Mouse (Mus musculus) hindbrain, embryonic 14.5 days (tissue): ENCODE data around the gene Mtfp1. TPM values are rescaled to one million over a fixed set of nuclear protein-coding genes. Genes with fewer than 3 reads are reported as not detected.
"Not testable (repeated sequence)": the region's sequence is repeated elsewhere in the genome, so short reads cannot be mapped to it uniquely, and the experiment has no call there.

Experiments
- ATAC-seq: fragments of 200-750 bp; cut with Nextera tagmentation; 2 replicates; pipeline ENCODE4 v1.8.0; 2017; ENCODE audit warnings: moderate number of reproducible peaks, mild to moderate bottlenecking, moderate TSS enrichment, moderate library complexity; ENCODE audit not compliant: low FRiP score
- DNase-seq: peaks from one replicate; pipeline ENCODE4 v3.0.0-alpha.2; 2015; ENCODE audit warnings: low spot score
- H3K27ac ChIP-seq: fragments of 300-500 bp; sonication (generic); 2 replicates; pipeline ENCODE4 v1.5.1; 2014; ENCODE audit warnings: mild to moderate bottlenecking, moderate library complexity
- H3K27me3 ChIP-seq: fragments of 300-500 bp; sonication (generic); 2 replicates; pipeline ENCODE4 v1.6.1; 2014; ENCODE audit warnings: mild to moderate bottlenecking, low read length, mixed read lengths; ENCODE audit not compliant: control insufficient read depth, insufficient read depth
- H3K36me3 ChIP-seq: fragments of 300-500 bp; sonication (generic); replicated peaks from 2 replicates; pipeline ENCODE4 v1.6.1; 2014; ENCODE audit not compliant: control insufficient read depth, insufficient read depth
- H3K4me1 ChIP-seq: fragments of 300-500 bp; sonication (generic); replicated peaks from 2 replicates; pipeline ENCODE4 v1.6.1; 2014; ENCODE audit warnings: antibody characterized with exemption, low read length, mixed read lengths; ENCODE audit not compliant: control insufficient read depth, insufficient read depth
- H3K4me2 ChIP-seq: fragments of 300-500 bp; sonication (generic); replicated peaks from 2 replicates; pipeline ENCODE4 v1.6.1; 2014; ENCODE audit warnings: mild to moderate bottlenecking, moderate library complexity
- H3K4me3 ChIP-seq: fragments of 300-500 bp; sonication (generic); replicated peaks from 2 replicates; pipeline ENCODE4 v1.5.1; 2014; ENCODE audit warnings: mild to moderate bottlenecking, low read length
- H3K9ac ChIP-seq: fragments of 300-500 bp; sonication (generic); 2 replicates; pipeline ENCODE4 v1.6.1; 2014
- H3K9me3 ChIP-seq: fragments of 300-500 bp; sonication (generic); 2 replicates; pipeline ENCODE4 v1.6.1; 2016; ENCODE audit warnings: low read length; ENCODE audit not compliant: control insufficient read depth
- WGBS: fragments of 180-500 bp; shearing (Covaris S2); extraction: QIAGEN DNeasy Blood & Tissue Kit; methylation state at CpG from one replicate; pipeline ENCODE4 v1.1.7; 2014; 5-methylcytosine and 5-hydroxymethylcytosine counted together
- polyA plus RNA-seq: library from polyadenylated mRNA; unstranded; fragments of >200 nt; fragmentation: Nextera tagmentation; extraction: Ambion mirVana; gene quantifications from 2 replicates; pipeline ENCODE4 v1.2.1, GENCODE M21; 2014

Gene Mtfp1
- polyA plus RNA-seq, 1 experiment from 2014 or later, result 9.3 TPM

DNA sequence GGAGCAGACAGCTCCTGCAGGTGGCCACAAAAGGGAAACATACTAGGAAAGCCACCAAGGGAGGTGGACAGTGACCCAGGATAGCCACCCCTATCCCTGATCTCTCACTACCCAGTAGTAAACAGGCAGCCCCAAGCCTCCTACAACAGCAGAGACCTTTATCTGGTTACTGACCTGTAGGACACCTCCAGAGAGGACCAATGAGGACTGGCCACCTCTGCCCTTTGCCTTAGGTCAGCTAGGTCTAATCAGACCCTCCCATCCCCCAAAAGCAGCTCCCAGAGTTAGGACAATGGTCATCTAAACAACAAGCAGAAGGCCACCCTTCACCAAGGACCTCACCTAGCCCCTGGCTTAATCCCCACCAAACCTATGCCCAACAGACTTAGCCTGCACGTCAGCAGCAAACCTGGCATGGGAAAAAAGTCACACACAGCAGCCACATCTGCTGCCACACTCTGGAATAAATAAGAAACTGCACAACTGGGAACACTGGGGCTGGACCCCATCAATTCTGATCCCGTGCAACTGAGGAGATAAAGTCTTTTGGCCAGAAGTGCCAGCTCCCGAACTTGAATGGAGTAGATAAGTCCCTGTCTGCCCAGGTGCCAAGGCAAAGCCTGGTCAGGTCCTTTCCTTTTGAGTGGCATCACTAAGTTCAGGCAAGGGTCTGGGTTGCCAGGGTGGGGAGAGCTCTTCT, 22.3 kb upstream of the Mtfp1 start:
- peak overlapping the region; percentile 71 for H3K9ac ChIP-seq
- 17% methylated on average over 3 of the region's 3 CpGs for WGBS
- no peak overlapping the region for H3K27ac ChIP-seq

DNA sequence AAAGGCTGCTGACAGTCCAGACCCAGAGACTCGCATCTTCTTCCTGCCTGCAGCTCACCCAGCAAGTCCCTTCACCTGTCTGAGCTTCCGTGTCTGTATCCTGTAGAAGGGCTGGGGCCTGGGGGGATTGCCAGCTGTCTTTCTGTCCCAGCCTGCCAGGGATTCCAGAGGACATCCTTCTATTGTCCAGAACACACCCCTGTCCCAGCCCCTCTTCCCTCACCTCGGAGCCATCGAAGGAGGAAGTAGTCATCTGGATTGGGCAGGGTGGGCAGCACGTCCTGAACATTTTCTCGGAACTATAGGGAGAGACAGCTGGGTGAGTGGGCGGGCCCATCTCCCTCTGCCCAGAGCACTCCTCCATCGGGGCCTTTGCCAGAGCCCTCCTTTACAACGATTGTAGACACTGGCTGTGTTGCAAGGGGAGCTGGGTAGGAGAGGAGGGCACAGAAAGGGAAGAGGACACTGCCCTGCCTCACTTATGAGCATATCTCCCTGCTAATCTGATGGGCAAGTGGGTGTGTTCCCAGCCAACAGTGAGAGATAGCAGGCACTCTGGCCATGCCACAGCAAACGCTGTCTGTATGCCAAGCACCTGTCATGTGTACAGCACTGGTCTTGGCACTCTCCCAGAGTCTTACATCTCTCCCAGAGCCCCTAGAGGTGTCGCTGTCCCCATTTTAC, 21.4 kb upstream of the Mtfp1 start:
- H3K4me3 ChIP-seq, result no peak overlapping the region
- peak overlapping the region; percentile 90; the same call in 1 of the 2 replicates for H3K4me2 ChIP-seq
- H3K9me3 ChIP-seq, result no peaks in the 10 kb centered on the region
- DNase-seq (no peak), ATAC-seq (no peak)
- peaks cover 4% of the 10 kb centered on the region; the same call in 1 of the 2 replicates for H3K27me3 ChIP-seq
- H3K27ac ChIP-seq, result no peak overlapping the region
- no peak overlapping the region for H3K9ac ChIP-seq
- 51% methylated on average over 11 of the region's 11 CpGs for WGBS
- no peaks in the 10 kb centered on the region for H3K36me3 ChIP-seq
- H3K4me1 ChIP-seq, result peaks cover 16% of the 10 kb centered on the region

More for the DNA sequence above, 22.3 kb upstream of the Mtfp1 start:
- Histone ChIP-seq H3K4me3 (peak overlapping the region; percentile 51), H3K27me3 (peaks cover 4% of the 10 kb centered on the region; the same call in 1 of the 2 replicates), H3K36me3 (no peaks in the 10 kb centered on the region), H3K4me2 (peak overlapping the region; percentile 90), H3K9me3 (no peaks in the 10 kb centered on the region), H3K4me1 (peaks cover 16% of the 10 kb centered on the region)
- DNase-seq, result no peak
- 0 out of 2 replicates have a peak, but pooled peaks have one; percentile 9 for ATAC-seq

DNA sequence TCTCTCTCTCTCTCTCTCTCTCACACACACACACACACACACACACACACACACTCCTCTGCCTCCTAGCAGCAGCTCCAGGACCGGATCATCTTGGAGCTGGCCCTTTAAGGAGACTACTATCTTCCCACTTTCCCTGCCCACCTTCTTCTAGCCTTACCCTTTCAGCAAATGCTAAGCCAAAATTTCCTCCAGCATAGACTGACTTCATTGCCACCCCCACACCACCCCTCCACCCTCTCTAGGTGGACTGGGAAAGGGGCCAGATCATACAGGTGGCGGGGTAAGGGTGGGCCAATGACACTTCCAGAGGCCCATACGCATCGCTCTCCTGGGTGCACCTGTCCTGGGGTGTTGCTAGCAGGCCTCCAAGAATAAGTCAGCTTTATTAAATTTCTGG, 20.2 kb upstream of the Mtfp1 start:
- no peak overlapping the region for H3K4me3 ChIP-seq
- no peak overlapping the region for H3K9ac ChIP-seq
- no peak overlapping the region for H3K4me2 ChIP-seq
- DNase-seq, result no peak
- H3K27me3 ChIP-seq, result peaks cover 4% of the 10 kb centered on the region; the same call in 1 of the 2 replicates
- H3K4me1 ChIP-seq, result peaks cover 16% of the 10 kb centered on the region
- WGBS, result 88% methylated on average over 4 of the region's 4 CpGs
- peaks cover 11% of the 10 kb centered on the region for H3K36me3 ChIP-seq
- no peak overlapping the region for H3K27ac ChIP-seq
- ATAC-seq, result no peak
- H3K9me3 ChIP-seq, result no peaks in the 10 kb centered on the region

DNA sequence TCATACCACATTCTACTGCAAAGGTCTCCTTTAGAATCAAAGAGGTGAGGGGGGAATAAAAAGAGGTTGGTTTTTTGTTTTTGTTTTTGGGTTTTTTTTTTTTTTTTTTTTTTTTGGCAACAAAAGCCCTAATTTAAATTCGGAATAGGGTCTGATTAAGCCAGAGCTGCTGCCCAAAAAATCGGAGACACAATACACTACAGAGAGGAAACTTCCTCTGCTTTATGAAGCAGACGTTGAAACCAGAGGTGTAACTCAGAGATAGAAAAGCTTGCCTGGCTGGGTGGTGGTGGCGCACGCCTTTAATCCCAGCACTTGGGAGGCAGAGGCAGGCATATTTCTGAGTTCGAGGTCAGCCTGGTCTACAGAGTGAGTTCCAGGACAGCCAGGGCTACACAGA, 19.3 kb upstream of the Mtfp1 start:
- H3K4me3 ChIP-seq, H3K27me3 ChIP-seq, H3K9ac ChIP-seq, DNase-seq, H3K4me2 ChIP-seq, H3K9me3 ChIP-seq, ATAC-seq, H3K27ac ChIP-seq: not testable (repeated sequence)
- H3K4me1 ChIP-seq, result peaks cover 16% of the 10 kb centered on the region
- 83% methylated on average over 6 of the region's 6 CpGs for WGBS
- H3K36me3 ChIP-seq, result peaks cover 17% of the 10 kb centered on the region

DNA sequence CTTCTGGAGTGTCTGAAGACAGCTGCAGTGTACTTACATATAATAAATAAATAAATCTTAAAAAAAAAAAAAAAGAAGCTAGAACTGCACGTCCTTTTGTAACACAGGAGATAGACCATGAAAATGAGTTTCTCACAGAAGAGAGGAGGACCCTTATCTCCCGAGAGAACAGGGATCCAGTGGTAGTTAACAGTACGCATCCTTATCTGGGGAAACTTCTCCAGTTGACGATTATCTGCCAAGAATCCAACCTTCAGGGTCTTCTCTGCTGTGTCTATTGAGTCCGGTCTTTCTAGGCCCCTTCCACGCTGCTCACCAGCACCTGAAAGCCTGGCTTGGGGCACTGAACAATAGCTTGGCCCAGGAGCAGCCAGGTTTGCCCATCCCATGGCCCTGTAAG, 18.7 kb upstream of the Mtfp1 start:
- Histone ChIP-seq H3K4me2 (no peak overlapping the region), H3K27ac (no peak overlapping the region), H3K4me3 (no peak overlapping the region), H3K36me3 (peaks cover 17% of the 10 kb centered on the region), H3K9ac (no peak overlapping the region), H3K27me3 (no peaks in the 10 kb centered on the region), H3K4me1 (peaks cover 15% of the 10 kb centered on the region), H3K9me3 (no peaks in the 10 kb centered on the region)
- no peak for ATAC-seq
- no peak for DNase-seq
- WGBS, result 89% methylated on average over 6 of the region's 6 CpGs

DNA sequence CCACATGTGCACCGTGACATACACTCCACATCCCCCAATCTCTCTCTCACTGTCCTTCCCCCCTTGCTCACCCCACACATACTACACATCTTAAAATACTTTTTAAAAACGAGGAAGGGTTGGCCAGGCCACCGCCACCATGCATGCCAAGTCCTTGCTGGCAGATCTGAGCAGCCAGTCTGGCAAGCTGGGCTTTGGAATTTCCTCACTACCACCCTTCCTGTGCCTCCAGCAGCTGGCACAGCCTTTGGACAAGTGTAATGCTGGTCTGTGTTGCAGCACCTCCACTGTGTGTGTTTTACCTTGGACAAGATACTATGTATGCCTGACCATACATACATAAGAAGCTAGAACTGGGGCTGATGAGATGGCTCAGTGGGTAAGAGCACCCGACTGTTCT, 18.3 kb upstream of the Mtfp1 start:
- Histone ChIP-seq H3K27me3 (no peaks in the 10 kb centered on the region), H3K9ac (no peak overlapping the region), H3K36me3 (peaks cover 20% of the 10 kb centered on the region), H3K4me3 (no peak overlapping the region), H3K27ac (no peak overlapping the region), H3K4me1 (0 out of 2 replicates have a peak, but pooled peaks cover 10% of the 10 kb centered on the region), H3K9me3 (no peaks in the 10 kb centered on the region), H3K4me2 (no peak overlapping the region)
- ATAC-seq (no peak), DNase-seq (no peak)
- 80% methylated on average over 4 of the region's 4 CpGs for WGBS

DNA sequence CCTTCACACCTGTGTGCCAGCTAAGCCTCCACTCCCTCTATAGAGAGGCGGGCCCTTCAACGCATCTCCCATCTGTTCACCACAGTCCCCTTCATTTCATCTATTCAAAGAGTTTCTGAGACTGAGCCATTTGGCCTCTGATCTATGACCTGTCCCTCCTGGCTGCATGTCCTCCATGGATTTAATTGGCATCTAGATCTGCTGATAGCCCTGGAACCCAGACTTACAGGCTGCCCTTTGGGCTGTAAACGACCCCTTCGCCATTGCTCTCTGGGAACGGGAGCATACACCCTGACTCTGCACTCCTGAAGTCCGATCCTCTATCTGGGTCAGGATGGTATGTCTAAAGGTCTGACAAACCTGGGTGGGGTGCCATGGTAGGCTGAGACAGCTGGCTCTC, 17.6 kb upstream of the Mtfp1 start:
- Histone ChIP-seq H3K36me3 (peaks cover 21% of the 10 kb centered on the region), H3K4me3 (no peak overlapping the region), H3K4me1 (0 out of 2 replicates have a peak, but pooled peaks cover 6% of the 10 kb centered on the region), H3K9me3 (no peaks in the 10 kb centered on the region), H3K27me3 (no peaks in the 10 kb centered on the region), H3K27ac (no peak overlapping the region), H3K9ac (no peak overlapping the region), H3K4me2 (no peak overlapping the region)
- DNase-seq (no peak), ATAC-seq (no peak)
- WGBS, result 90% methylated on average over 6 of the region's 6 CpGs

DNA sequence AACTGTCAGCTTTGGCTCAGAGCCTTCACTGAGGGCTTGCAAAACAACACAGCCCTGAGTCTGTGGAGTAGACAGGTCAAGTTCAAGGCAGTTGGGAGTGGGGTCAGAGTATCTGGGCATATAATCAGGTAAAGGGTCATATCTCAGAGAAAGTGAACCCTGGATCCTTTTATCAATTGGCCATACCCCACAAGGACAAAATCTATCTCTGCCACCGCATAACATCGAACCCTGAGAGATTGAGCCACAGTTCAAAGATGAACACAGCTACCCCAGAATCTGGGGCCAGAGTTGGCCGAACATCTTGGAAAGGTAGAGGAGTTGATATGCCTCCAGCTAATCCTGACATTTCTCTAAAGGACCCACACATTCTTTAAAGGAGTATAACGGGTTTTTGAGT, 16.8 kb upstream of the Mtfp1 start:
- Histone ChIP-seq H3K27me3 (no peaks in the 10 kb centered on the region), H3K4me3 (no peak overlapping the region), H3K4me1 (no peaks in the 10 kb centered on the region), H3K27ac (no peak overlapping the region), H3K9me3 (no peaks in the 10 kb centered on the region), H3K4me2 (no peak overlapping the region), H3K36me3 (peaks cover 21% of the 10 kb centered on the region), H3K9ac (no peak overlapping the region)
- 89% methylated on average over 4 of the region's 4 CpGs for WGBS
- no peak for DNase-seq
- no peak for ATAC-seq

DNA sequence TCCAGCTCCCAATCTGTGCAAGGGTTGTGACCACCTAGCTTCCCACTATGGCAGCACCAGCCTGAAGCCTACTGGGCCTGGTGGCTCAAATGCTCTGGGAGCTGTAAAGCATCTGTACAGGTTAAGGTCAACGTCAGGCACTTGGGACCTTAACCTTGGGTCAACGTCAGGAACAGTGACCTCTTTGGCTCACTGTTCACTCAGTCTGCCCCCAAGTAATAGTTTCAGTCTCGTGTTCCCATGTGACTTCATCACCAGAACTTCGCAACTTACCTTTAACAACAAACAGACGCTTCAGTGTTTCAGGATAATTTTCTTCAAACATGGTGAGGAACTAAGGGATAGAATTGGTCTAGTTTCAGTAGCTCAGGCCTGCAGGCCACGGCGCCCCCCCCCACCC, 13.4 kb upstream of the Mtfp1 start:
- Histone ChIP-seq H3K27ac (no peak overlapping the region), H3K9ac (no peak overlapping the region), H3K9me3 (no peaks in the 10 kb centered on the region), H3K4me1 (no peaks in the 10 kb centered on the region), H3K4me2 (no peak overlapping the region), H3K36me3 (peaks cover 21% of the 10 kb centered on the region), H3K4me3 (no peak overlapping the region), H3K27me3 (no peaks in the 10 kb centered on the region)
- WGBS, result 90% methylated on average over 7 of the region's 7 CpGs
- ATAC-seq, result no peak
- no peak for DNase-seq
